Mouse (Mus musculus): ENCODE data around the gene Crebzf. TPM values are rescaled to one million over a fixed set of nuclear protein-coding genes. Genes with fewer than 3 reads are reported as not detected.

Gene Crebzf
- total and polyA plus RNA-seq, 3 experiments, result 110 to 120 (median 117) TPM

DNA sequence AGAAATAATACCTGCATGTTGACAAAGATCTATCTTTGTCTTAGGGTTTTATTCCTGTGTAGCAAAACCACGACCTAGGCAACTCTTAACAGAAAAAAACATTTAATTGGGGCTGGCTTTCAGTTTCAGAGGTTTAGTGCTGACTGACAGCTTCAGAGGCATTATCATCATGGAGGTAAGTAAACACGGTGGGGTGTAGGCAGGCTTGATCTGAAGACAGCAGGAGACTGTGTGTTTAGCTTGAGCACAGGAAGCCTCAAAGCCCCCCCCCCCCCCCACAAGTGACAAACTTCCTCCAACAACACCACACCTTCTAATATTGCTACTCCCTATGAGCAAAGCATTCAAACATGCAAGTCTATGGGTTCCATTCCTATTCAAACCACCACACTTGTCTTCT is 31.0 kb downstream of the Crebzf start:
- Histone ChIP-seq H3K36me3 (replicated peaks) (peaks cover 35% of the 10 kb centered on the region), H3K27me3 (ENCODE audit: insufficient read depth, low read length) (no peaks in the 10 kb centered on the region), H3K4me1 (ENCODE audit: insufficient read depth, low read depth, low read length) (peaks cover 24% of the 10 kb centered on the region), H3K9me3 (replicated peaks) (no peaks in the 10 kb centered on the region), H3K4me3 (ENCODE audit: low read depth, low read length) (no peak overlapping the region)
- no peak for ATAC-seq (ENCODE audit: extremely low read depth, insufficient number of reproducible peaks, low FRiP score, poor library complexity, severe bottlenecking)
- DNase-seq (ENCODE audit: low spot score), result no peak
- TF ChIP-seq TAL1 (conservative IDR thresholded peaks at IDR 0.05; ENCODE audit: low read depth, low read length), result no peak

DNA sequence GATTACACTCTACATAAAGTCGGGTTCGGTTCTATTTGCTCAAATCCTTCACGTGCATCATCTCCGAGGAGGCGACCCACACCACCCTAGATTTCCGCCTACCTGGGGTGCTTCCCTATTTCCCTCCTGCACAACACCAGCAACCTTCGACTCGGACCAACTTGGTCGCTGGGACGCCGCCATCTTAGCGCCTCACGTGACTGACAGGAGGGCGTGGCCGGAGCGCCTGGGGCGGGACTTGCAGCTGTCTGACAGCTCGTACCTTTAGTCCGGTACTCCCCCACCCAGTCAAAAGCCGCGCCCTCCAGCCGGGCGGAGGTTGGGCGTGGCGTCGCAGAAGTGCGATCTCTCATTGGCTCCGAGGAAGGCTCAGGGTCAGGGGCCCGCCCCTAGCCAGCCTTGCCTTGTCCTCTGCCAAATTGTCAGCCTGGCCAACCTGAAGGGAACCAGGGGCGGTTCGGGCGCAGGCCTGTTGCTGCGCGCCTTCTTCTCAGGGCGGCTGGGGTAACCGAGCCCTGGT is 33.3 kb downstream of the Crebzf start, which contains the start of gene Tmem126b:
TSS of gene Tmem126b (minus strand) at position 209 of the 520 bp plus-strand sequence.
- no peak; the same call in 1 of the 2 replicates for TF ChIP-seq POLR2AphosphoS5 (IDR thresholded peaks at IDR 0.05; ENCODE audit: insufficient replicate concordance, low read depth, low read length)
- TF ChIP-seq GATA1 (IDR thresholded peaks at IDR 0.05; ENCODE audit: borderline replicate concordance, low read length), result no peak
- TF ChIP-seq GATA2 (IDR thresholded peaks at IDR 0.05; ENCODE audit: borderline replicate concordance, low read depth, low read length), result no peak
- TF ChIP-seq CTCF (IDR thresholded peaks at IDR 0.05; ENCODE audit: low read depth, low read length), result no peak
- no peak for TF ChIP-seq TAL1 (conservative IDR thresholded peaks at IDR 0.05; ENCODE audit: low read depth, low read length)
- H3K4me1 ChIP-seq (ENCODE audit: insufficient read depth, low read depth, low read length), result peaks cover 24% of the 10 kb centered on the region
- no peaks in the 10 kb centered on the region for H3K27me3 ChIP-seq (ENCODE audit: insufficient read depth, low read length)
- no peaks in the 10 kb centered on the region for H3K9me3 ChIP-seq (replicated peaks)
- DNase-seq (ENCODE audit: low spot score) (peak; percentile 91), ATAC-seq (ENCODE audit: extremely low read depth, insufficient number of reproducible peaks, low FRiP score, poor library complexity, severe bottlenecking) (peak; percentile 98)
- peak within 1 kb of the TSS; percentile 78 for H3K4me3 ChIP-seq (ENCODE audit: low read depth, low read length)
- H3K36me3 ChIP-seq (replicated peaks), result peaks cover 19% of the 10 kb centered on the region

DNA sequence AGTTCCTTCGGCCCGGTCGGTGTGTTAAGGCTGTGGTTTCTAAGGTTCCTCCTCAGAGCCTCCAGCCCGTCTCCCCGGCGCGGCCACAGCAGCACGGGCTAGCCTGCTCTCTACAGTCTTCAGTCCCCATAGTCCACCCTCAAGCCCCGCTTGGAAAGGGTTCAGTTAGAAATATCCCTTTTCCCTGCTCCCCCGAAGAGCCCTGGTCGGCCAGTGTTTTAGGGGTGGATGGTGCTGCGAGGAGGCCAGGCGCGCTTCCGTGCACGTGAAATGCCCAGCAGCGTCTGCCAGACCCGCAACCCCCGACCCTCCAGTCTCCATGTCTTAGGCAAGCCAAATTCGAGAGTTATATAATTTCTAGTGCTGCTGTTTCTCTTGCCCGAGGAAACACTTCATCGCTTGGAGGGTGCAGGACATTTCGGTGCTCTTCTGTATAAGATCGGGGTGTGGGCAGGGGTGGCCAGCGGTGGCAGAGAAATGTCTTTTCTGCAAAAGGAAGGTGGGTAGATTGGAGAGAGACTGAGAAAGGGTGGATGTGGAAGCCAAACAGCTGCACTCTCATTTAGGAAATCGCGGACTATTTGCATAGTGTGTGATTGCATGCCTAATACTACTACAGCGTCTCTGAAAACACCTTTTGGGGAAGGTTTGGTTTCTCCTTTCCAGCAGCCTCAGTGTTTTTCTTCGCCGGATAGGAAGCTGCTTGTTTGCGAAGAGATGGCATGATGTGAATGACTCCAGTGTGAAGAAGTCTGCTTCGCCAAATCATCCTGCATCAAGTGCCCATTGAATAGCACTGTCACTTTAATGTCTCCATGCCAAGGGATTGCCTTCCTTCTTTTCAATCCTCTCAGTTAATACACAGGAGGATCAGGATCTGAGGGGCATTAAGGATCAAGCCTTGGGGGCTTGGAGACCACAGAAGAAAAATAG is 34.0 kb downstream of the Crebzf start, which contains the start of gene Dlg2:
TSS of gene Dlg2 (plus strand) at position 360 of the 933 bp plus-strand sequence.
- H3K9me3 ChIP-seq (replicated peaks), result no peaks in the 10 kb centered on the region
- peak within 1 kb of the TSS; percentile 78 for H3K4me3 ChIP-seq (ENCODE audit: low read depth, low read length)
- TF ChIP-seq CTCF (IDR thresholded peaks at IDR 0.05; ENCODE audit: low read depth, low read length) (no peak), GATA2 (IDR thresholded peaks at IDR 0.05; ENCODE audit: borderline replicate concordance, low read depth, low read length) (no peak), POLR2AphosphoS5 (IDR thresholded peaks at IDR 0.05; ENCODE audit: insufficient replicate concordance, low read depth, low read length) (no peak), TAL1 (conservative IDR thresholded peaks at IDR 0.05; ENCODE audit: low read depth, low read length) (no peak), GATA1 (IDR thresholded peaks at IDR 0.05; ENCODE audit: borderline replicate concordance, low read length) (no peak)
- peaks cover 24% of the 10 kb centered on the region for H3K4me1 ChIP-seq (ENCODE audit: insufficient read depth, low read depth, low read length)
- peaks cover 14% of the 10 kb centered on the region for H3K36me3 ChIP-seq (replicated peaks)
- ATAC-seq (ENCODE audit: extremely low read depth, insufficient number of reproducible peaks, low FRiP score, poor library complexity, severe bottlenecking), result 0 out of 2 replicates have a peak, but pooled peaks have one; percentile 4
- no peak for DNase-seq (ENCODE audit: low spot score)
- H3K27me3 ChIP-seq (ENCODE audit: insufficient read depth, low read length), result peaks cover 4% of the 10 kb centered on the region; the same call in 1 of the 2 replicates

DNA sequence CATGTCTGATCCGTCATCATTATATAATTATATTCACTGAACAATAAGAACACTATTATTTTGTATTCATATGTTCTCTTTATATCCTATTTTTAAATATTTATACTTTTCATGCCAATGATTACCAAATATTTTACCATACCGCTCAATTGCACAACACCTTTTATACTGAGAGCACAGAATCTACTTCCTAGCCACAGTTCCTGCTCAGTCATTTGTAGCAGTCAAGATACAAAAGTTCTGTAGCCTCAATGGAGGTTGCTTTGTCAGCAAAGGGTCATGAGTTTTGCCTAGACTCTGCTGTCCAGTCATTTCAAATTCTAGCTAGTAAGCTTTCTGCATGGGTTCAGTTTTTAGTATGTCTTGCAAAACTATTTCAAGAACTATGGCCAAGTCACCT is 40.1 kb downstream of the Crebzf start:
- no peak for TF ChIP-seq GATA2 (IDR thresholded peaks at IDR 0.05; ENCODE audit: borderline replicate concordance, low read depth, low read length)
- TF ChIP-seq TAL1 (conservative IDR thresholded peaks at IDR 0.05; ENCODE audit: low read depth, low read length), result no peak
- TF ChIP-seq POLR2AphosphoS5 (IDR thresholded peaks at IDR 0.05; ENCODE audit: insufficient replicate concordance, low read depth, low read length), result no peak
- no peak for TF ChIP-seq GATA1 (IDR thresholded peaks at IDR 0.05; ENCODE audit: borderline replicate concordance, low read length)
- TF ChIP-seq CTCF (IDR thresholded peaks at IDR 0.05; ENCODE audit: low read depth, low read length), result no peak

More for the DNA sequence above, 40.1 kb downstream of the Crebzf start:
- Histone ChIP-seq H3K9me3 (replicated peaks) (no peaks in the 10 kb centered on the region), H3K36me3 (replicated peaks) (no peaks in the 10 kb centered on the region), H3K27me3 (ENCODE audit: insufficient read depth, low read length) (peaks cover 10% of the 10 kb centered on the region; the same call in 1 of the 2 replicates), H3K4me1 (ENCODE audit: insufficient read depth, low read depth, low read length) (no peaks in the 10 kb centered on the region), H3K4me3 (ENCODE audit: low read depth, low read length) (no peak overlapping the region)
- ATAC-seq (ENCODE audit: extremely low read depth, insufficient number of reproducible peaks, low FRiP score, poor library complexity, severe bottlenecking), result no peak
- DNase-seq (ENCODE audit: low spot score), result no peak

Other genes starting within 250 kb of the Crebzf start
- gene Ccdc83, start 177.0 kb upstream of the Crebzf start, total RNA-seq (2014; fragmentation: Nextera tagmentation), result not detected in 2 replicates
- gene Ccdc83, start 177.0 kb upstream of the Crebzf start, total RNA-seq (2017), result 0.22 TPM in 1 of 2 replicates, not detected in the other
- gene Ccdc83, start 177.0 kb upstream of the Crebzf start, polyA plus RNA-seq (2012), result not detected in 2 replicates
- gene Sytl2, start 140.5 kb upstream of the Crebzf start, total RNA-seq (2014; fragmentation: Nextera tagmentation), result not detected in 2 replicates
- 0.46 and 0.49 TPM in 2 replicates for gene Sytl2, start 140.5 kb upstream of the Crebzf start, total RNA-seq (2017)
- gene Sytl2, start 140.5 kb upstream of the Crebzf start, polyA plus RNA-seq (2012), result not detected in 2 replicates
- gene Ccdc89, start 16.2 kb upstream of the Crebzf start, total RNA-seq (2014; fragmentation: Nextera tagmentation), result not detected in 2 replicates
- gene Ccdc89, start 16.2 kb upstream of the Crebzf start, total RNA-seq (2017), result 0.05 and 0.06 TPM in 2 replicates
- not detected in 2 replicates for gene Ccdc89, start 16.2 kb upstream of the Crebzf start, polyA plus RNA-seq (2012)
- gene Tmem126a, start 14.5 kb downstream of the Crebzf start, total RNA-seq (2014; fragmentation: Nextera tagmentation), result 56.7 and 65.5 TPM in 2 replicates
- 95.8 and 106 TPM in 2 replicates for gene Tmem126a, start 14.5 kb downstream of the Crebzf start, total RNA-seq (2017)
- gene Tmem126a, start 14.5 kb downstream of the Crebzf start, polyA plus RNA-seq (2012), result 68.5 and 73.5 TPM in 2 replicates
- 17.5 and 17.8 TPM in 2 replicates for gene Tmem126b, start 33.3 kb downstream of the Crebzf start, total RNA-seq (2014; fragmentation: Nextera tagmentation)
- gene Tmem126b, start 33.3 kb downstream of the Crebzf start, total RNA-seq (2017), result 20.6 and 30.4 TPM in 2 replicates
- gene Tmem126b, start 33.3 kb downstream of the Crebzf start, polyA plus RNA-seq (2012), result 4.0 and 4.1 TPM in 2 replicates
- gene Dlg2, start 33.9 kb downstream of the Crebzf start, total RNA-seq (2014; fragmentation: Nextera tagmentation), result 0.68 TPM in 1 of 2 replicates, not detected in the other
- gene Dlg2, start 33.9 kb downstream of the Crebzf start, total RNA-seq (2017), result 0.35 and 0.49 TPM in 2 replicates
- not detected in 2 replicates for gene Dlg2, start 33.9 kb downstream of the Crebzf start, polyA plus RNA-seq (2012)

Data from G1E (cell line).